Mouse (Mus musculus) G1E-ER4 (cell line): ENCODE data around the gene Olfr1209. TPM values are rescaled to one million over a fixed set of nuclear protein-coding genes. Genes with fewer than 3 reads are reported as not detected.

Experiments
- GATA1 ChIP-seq: IDR thresholded peaks from one replicate; pipeline ENCODE4 v1.8.0; 2012; ENCODE audit warnings: low read length, inconsistent platforms
- polyA plus RNA-seq: library from polyadenylated mRNA; stranded (reverse); fragments of >175 nt; gene quantifications from 2 replicates; pipeline ENCODE4 v1.2.3, GENCODE M21; 2012

Olfr1209 gene
- polyA plus RNA-seq = not detected in 2 replicates

GRCm38 (mm10) chr2:88915057-88915456, at the start of gene Olfr1209:
TSS of gene Olfr1209 (minus strand) at chr2:88915157.
- no peak for TF ChIP-seq GATA1

DNA sequence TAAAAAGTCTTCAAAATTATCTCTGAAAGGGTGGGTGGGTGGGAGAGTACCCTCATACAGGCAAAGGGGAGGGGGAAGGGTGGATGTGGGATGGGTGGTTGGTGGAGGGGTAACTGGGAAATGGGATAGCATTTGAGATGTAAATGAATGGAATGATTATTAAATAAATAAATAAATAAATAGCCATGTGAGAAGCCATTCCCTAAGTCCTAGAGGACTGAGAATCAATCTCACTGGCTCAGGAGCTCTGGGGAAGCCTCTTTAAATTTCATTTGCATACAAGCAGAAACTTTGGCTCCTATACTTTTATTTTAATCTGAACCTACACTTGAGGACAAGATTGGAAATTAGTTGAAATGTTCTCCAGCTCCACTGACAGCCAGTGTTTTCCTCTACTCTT, 38.7 kb upstream of the Olfr1209 start, which contains the start of gene Olfr1212:
TSS of gene Olfr1212 (plus strand) at position 301 of the 400 bp plus-strand sequence.
- TF ChIP-seq GATA1 = no peak

- no peak for TF ChIP-seq GATA1
Observed at GRCm38 (mm10) chr2:88938011-88938410, 23.1 kb upstream of the Olfr1209 start, which contains the start of gene Olfr1211. TSS of gene Olfr1211 (minus strand) at chr2:88938111.

- no peak for TF ChIP-seq GATA1
Observed at GRCm38 (mm10) chr2:88902211-88902610, 12.7 kb downstream of the Olfr1209 start, which contains the start of gene Olfr1208. TSS of gene Olfr1208 (minus strand) at chr2:88902311.

DNA sequence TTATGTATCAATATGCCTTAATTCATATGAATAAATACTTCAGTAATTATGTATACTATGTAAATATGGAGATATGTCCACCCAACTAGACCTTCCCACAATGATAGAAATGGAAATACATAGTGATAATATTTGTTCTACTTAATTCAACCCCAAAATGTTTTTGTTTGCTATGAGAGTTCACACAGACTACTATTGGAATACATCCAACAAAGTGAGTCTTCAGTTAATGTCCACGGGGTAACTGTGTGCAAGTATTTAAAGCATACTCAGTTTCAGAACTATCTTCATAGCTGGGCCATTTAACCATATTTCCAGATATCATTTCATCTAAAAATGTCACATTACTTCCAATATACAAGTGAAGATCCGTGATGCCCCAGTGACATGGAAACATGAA, 52.0 kb downstream of the Olfr1209 start, which contains the start of gene Olfr1206:
TSS of gene Olfr1206 (plus strand) at position 301 of the 400 bp plus-strand sequence.
- TF ChIP-seq GATA1 = no peak

Other genes with a start within 250 kb of the Olfr1209 start
- gene Olfr1193, start 239.5 kb downstream of the Olfr1209 start, polyA plus RNA-seq = not detected in 2 replicates
- gene Olfr1195, start 226.0 kb downstream of the Olfr1209 start, polyA plus RNA-seq = not detected in 2 replicates
- not detected in 2 replicates for gene Olfr1196, start 210.6 kb downstream of the Olfr1209 start, polyA plus RNA-seq
- not detected in 2 replicates for gene Olfr1197, start 182.8 kb downstream of the Olfr1209 start, polyA plus RNA-seq
- not detected in 2 replicates for gene Olfr1198, start 163.8 kb downstream of the Olfr1209 start, polyA plus RNA-seq
- gene Olfr1199, start 154.7 kb downstream of the Olfr1209 start, polyA plus RNA-seq = not detected in 2 replicates
- gene Olfr1200, start 144.7 kb downstream of the Olfr1209 start, polyA plus RNA-seq = not detected in 2 replicates
- gene Olfr1201, start 122.1 kb downstream of the Olfr1209 start, polyA plus RNA-seq = not detected in 2 replicates
- not detected in 2 replicates for gene Olfr1202, start 100.7 kb downstream of the Olfr1209 start, polyA plus RNA-seq
- gene Olfr1205, start 85.4 kb downstream of the Olfr1209 start, polyA plus RNA-seq = not detected in 2 replicates
- gene Olfr1204, start 65.9 kb downstream of the Olfr1209 start, polyA plus RNA-seq = not detected in 2 replicates
- gene Olfr1206, start 51.9 kb downstream of the Olfr1209 start, polyA plus RNA-seq = not detected in 2 replicates
- not detected in 2 replicates for gene Olfr1208, start 12.8 kb downstream of the Olfr1209 start, polyA plus RNA-seq
- gene Olfr1211, start 23.0 kb upstream of the Olfr1209 start, polyA plus RNA-seq = not detected in 2 replicates
- gene Olfr1212, start 38.8 kb upstream of the Olfr1209 start, polyA plus RNA-seq = not detected in 2 replicates
- not detected in 2 replicates for gene Gm13762, start 65.1 kb upstream of the Olfr1209 start, polyA plus RNA-seq
- not detected in 2 replicates for gene Olfr1214, start 77.5 kb upstream of the Olfr1209 start, polyA plus RNA-seq
- not detected in 2 replicates for gene Olfr1215, start 91.8 kb upstream of the Olfr1209 start, polyA plus RNA-seq
- not detected in 2 replicates for gene Olfr1216, start 103.2 kb upstream of the Olfr1209 start, polyA plus RNA-seq
- not detected in 2 replicates for gene Olfr1217, start 116.9 kb upstream of the Olfr1209 start, polyA plus RNA-seq
- not detected in 2 replicates for gene Olfr1218, start 146.0 kb upstream of the Olfr1209 start, polyA plus RNA-seq
- gene Olfr1219, start 168.4 kb upstream of the Olfr1209 start, polyA plus RNA-seq = not detected in 2 replicates
- not detected in 2 replicates for gene Olfr1220, start 191.7 kb upstream of the Olfr1209 start, polyA plus RNA-seq
- not detected in 2 replicates for gene Olfr1221, start 202.1 kb upstream of the Olfr1209 start, polyA plus RNA-seq
- gene Olfr1222, start 217.9 kb upstream of the Olfr1209 start, polyA plus RNA-seq = not detected in 2 replicates
- gene Olfr1223, start 236.4 kb upstream of the Olfr1209 start, polyA plus RNA-seq = not detected in 2 replicates
- not detected in 2 replicates for gene Olfr1224-ps1, start 248.9 kb upstream of the Olfr1209 start, polyA plus RNA-seq